Mouse (Mus musculus) limb, embryonic 10.5 days (tissue): ENCODE measurements around the gene D430041D05Rik. TPM values are rescaled to one million over a fixed set of nuclear protein-coding genes. Genes with fewer than 3 reads are reported as not detected.
A peak's percentile ranks its signal among the peaks of the same experiment; 100 is the strongest.

Experiments
- DNase-seq: peaks from one replicate; pipeline ENCODE4 v3.0.0-alpha.2; 2017; ENCODE audit warnings: low spot score
- H3K27ac ChIP-seq: fragments of 300-500 bp; sonication (generic); 2 replicates; pipeline ENCODE4 v1.5.1; 2016; ENCODE audit warnings: mild to moderate bottlenecking
- H3K27me3 ChIP-seq: fragments of 300-500 bp; sonication (generic); 2 replicates; pipeline ENCODE4 v1.6.1; 2016; ENCODE audit warnings: low read depth, mild to moderate bottlenecking; ENCODE audit not compliant: poor library complexity, severe bottlenecking
- H3K36me3 ChIP-seq: fragments of 300-500 bp; sonication (generic); 2 replicates; pipeline ENCODE4 v1.6.1; 2016; ENCODE audit warnings: mild to moderate bottlenecking, moderate library complexity
- H3K4me1 ChIP-seq: fragments of 300-500 bp; sonication (generic); 2 replicates; pipeline ENCODE4 v1.6.1; 2016
- H3K4me3 ChIP-seq: fragments of 300-500 bp; sonication (generic); 2 replicates; pipeline ENCODE4 v1.5.1; 2016; ENCODE audit warnings: mild to moderate bottlenecking, moderate library complexity
- H3K9me3 ChIP-seq: fragments of 300-500 bp; sonication (generic); replicated peaks from 2 replicates; pipeline ENCODE4 v1.6.1; 2016; ENCODE audit warnings: mild to moderate bottlenecking
- WGBS: fragments of 180-500 bp; shearing (Covaris S2); methylation state at CpG from one replicate; pipeline ENCODE4 v1.1.7; 2016; 5-methylcytosine and 5-hydroxymethylcytosine counted together
- polyA plus RNA-seq: library from polyadenylated mRNA; unstranded; fragments of >200 nt; fragmentation: Nextera tagmentation; extraction: Ambion mirVana; gene quantifications from 2 replicates; pipeline ENCODE4 v1.2.1, GENCODE M21; 2016

The D430041D05Rik gene
- polyA plus RNA-seq, 1 experiment from 2014 or later = 0.81 TPM

DNA sequence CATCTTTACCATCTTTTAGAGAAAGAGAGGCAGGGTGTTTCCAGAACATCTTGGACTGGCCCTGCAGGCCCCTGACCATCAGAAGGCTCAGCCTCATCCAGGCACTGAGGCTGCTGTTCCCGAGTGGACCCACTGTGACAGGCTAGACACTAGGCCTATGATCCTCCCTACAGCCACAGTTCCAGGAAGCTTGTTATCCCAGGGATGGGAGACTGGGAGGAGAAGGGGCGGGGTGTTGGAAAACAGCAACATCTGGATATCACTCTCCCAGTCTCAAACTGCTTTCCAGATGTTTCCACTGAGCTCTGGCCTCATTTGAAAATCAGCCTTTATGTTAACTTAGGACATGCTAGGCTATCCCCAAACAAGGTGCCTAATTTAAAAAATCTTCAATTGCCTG is 180.4 kb downstream of the D430041D05Rik start:
- Histone ChIP-seq H3K27ac (no peak overlapping the region), H3K27me3 (no peaks in the 10 kb centered on the region), H3K4me1 (peaks cover 6% of the 10 kb centered on the region), H3K4me3 (no peak overlapping the region), H3K36me3 (no peaks in the 10 kb centered on the region), H3K9me3 (no peaks in the 10 kb centered on the region)
- DNase-seq = no peak
- WGBS = 45% methylated on average over 2 of the region's 2 CpGs

- no peak for DNase-seq
- no peaks in the 10 kb centered on the region for H3K36me3 ChIP-seq
- WGBS = 91% methylated on average over 4 of the region's 4 CpGs
Measured at GRCm38 (mm10) chr2:104226057-104226456, 184.8 kb downstream of the D430041D05Rik start.

DNA sequence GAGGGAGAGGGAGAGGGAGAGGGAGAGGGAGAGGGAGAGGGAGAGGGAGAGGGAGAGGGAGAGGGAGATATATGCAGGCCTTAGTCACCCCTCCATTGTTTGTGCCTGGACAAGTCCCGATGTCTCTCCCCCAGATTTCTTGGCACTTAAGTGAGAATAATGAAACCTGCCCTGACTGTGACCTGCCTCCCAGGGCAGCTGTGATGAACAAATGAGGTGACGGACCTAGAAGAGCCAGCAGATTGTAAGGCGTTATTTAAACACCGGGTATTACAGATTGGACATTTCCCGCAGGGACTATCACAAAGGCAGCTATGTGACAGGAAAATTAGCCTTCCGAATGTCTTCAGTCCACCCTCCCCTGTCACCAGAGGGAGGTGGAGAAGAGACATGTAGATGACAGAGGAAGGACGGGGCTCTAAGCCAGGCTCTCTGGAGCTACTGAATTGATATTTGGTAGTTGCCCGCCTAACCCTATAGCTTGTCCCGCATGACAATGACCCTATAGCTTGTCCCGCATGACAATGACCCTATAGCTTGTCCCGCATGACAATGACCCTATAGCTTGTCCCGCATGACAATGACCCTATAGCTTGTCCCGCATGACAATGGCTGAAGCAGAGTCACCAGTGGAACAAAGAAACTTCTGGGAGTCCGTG is 191.0 kb downstream of the D430041D05Rik start:
- Histone ChIP-seq H3K36me3 (no peaks in the 10 kb centered on the region), H3K27ac (no peak overlapping the region), H3K27me3 (no peaks in the 10 kb centered on the region), H3K9me3 (no peaks in the 10 kb centered on the region), H3K4me3 (no peak overlapping the region), H3K4me1 (peaks cover 29% of the 10 kb centered on the region)
- WGBS = 79% methylated on average over 14 of the region's 14 CpGs
- no peak for DNase-seq

More at GRCm38 (mm10) chr2:104226057-104226456, 184.8 kb downstream of the D430041D05Rik start:
- Histone ChIP-seq H3K4me1 (peaks cover 6% of the 10 kb centered on the region), H3K9me3 (no peaks in the 10 kb centered on the region), H3K4me3 (no peak overlapping the region), H3K27ac (no peak overlapping the region), H3K27me3 (no peaks in the 10 kb centered on the region)

- 71% methylated on average over 9 of the region's 9 CpGs for WGBS
- H3K9me3 ChIP-seq = no peaks in the 10 kb centered on the region
- H3K36me3 ChIP-seq = no peaks in the 10 kb centered on the region
- H3K27me3 ChIP-seq = no peaks in the 10 kb centered on the region
- no peak overlapping the region for H3K27ac ChIP-seq
- H3K4me3 ChIP-seq = no peak overlapping the region
- no peak for DNase-seq
- peaks cover 29% of the 10 kb centered on the region for H3K4me1 ChIP-seq
Measured at GRCm38 (mm10) chr2:104218588-104219065, 192.2 kb downstream of the D430041D05Rik start.

DNA sequence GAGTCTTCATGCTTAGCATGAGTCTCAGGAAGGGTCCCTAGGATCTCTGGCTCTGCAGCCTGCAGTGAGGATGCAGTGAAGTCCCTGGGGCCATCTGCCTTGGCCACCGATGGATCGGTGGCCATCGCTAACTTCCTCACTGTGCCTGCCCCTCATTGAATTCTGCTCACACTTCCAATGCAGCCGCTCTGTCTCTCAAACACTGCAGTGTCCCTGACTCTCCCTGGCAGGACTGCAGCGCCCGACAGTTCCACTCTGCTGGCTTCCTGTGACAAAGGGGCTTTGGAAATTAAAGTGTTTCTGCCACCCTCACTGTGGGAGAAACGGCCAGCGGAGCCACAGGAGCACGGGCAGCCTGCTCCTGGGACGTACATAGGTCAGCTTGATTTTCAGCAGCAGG is 192.7 kb downstream of the D430041D05Rik start:
- Histone ChIP-seq H3K4me1 (peaks cover 29% of the 10 kb centered on the region), H3K36me3 (no peaks in the 10 kb centered on the region), H3K27me3 (no peaks in the 10 kb centered on the region), H3K9me3 (no peaks in the 10 kb centered on the region), H3K27ac (peak overlapping the region; percentile 26), H3K4me3 (no peak overlapping the region)
- no peak for DNase-seq
- WGBS = 77% methylated on average over 10 of the region's 10 CpGs

GRCm38 (mm10) chr2:104209408-104209807 is 201.4 kb downstream of the D430041D05Rik start:
- Histone ChIP-seq H3K4me1 (peaks cover 6% of the 10 kb centered on the region; the same call in 1 of the 2 replicates), H3K27me3 (no peaks in the 10 kb centered on the region), H3K9me3 (no peaks in the 10 kb centered on the region), H3K4me3 (no peak overlapping the region), H3K36me3 (no peaks in the 10 kb centered on the region), H3K27ac (no peak overlapping the region)
- 75% methylated on average over 2 of the region's 2 CpGs for WGBS
- DNase-seq = no peak

DNA sequence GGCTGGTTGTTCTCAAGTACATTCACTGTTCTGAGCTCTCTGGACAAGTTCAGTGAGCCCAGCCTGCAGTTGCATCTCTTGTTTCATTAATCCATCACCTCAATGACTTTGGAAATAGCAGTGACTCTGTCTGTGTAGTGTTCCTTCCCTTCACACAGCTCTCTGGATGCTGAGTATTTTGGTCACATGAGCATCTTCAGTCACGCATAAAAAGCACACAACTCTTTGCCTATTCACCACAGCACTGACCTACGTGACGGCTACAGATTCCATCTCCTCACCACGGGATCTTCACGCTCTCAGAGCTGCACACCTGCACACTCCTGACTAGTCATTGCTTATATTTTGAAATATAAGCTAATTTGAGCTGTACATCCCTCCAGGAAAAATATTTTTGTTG is 202.4 kb downstream of the D430041D05Rik start:
- H3K27ac ChIP-seq = no peak overlapping the region
- 88% methylated on average over 5 of the region's 5 CpGs for WGBS
- H3K4me1 ChIP-seq = peaks cover 6% of the 10 kb centered on the region; the same call in 1 of the 2 replicates

DNA sequence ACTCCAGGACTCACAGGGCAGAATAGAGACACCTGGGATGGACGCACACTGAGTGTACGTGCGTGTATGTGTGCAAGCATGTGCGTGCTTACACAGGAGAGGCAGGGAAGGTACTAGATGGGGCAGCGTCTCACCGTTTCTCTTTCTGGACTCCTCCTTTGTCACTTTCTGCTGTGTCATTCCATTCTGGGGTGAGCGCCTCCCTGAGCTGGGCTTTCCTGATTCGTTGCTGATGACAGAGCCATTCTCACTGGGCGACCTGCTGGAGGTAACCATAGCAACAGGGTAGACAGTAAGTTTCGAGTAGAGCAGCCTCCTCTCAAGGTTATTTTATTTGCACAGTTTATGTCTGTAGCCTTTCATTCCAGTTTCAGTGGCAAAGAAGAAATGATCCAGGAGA is 202.9 kb downstream of the D430041D05Rik start:
- no peak for DNase-seq
- H3K27me3 ChIP-seq = no peaks in the 10 kb centered on the region

More for the DNA sequence above, 202.4 kb downstream of the D430041D05Rik start:
- Histone ChIP-seq H3K27me3 (no peaks in the 10 kb centered on the region), H3K4me3 (no peak overlapping the region), H3K36me3 (no peaks in the 10 kb centered on the region), H3K9me3 (no peaks in the 10 kb centered on the region)
- DNase-seq = no peak

GRCm38 (mm10) chr2:104205623-104206022 is 205.2 kb downstream of the D430041D05Rik start:
- peaks cover 14% of the 10 kb centered on the region for H3K4me1 ChIP-seq
- DNase-seq = no peak
- H3K9me3 ChIP-seq = no peaks in the 10 kb centered on the region
- no peaks in the 10 kb centered on the region for H3K36me3 ChIP-seq
- no peaks in the 10 kb centered on the region for H3K27me3 ChIP-seq
- H3K27ac ChIP-seq = no peak overlapping the region
- H3K4me3 ChIP-seq = no peak overlapping the region
- WGBS = 69% methylated on average over 8 of the region's 8 CpGs

More for the DNA sequence above, 202.9 kb downstream of the D430041D05Rik start:
- H3K27ac ChIP-seq = no peak overlapping the region
- H3K4me3 ChIP-seq = no peak overlapping the region
- no peaks in the 10 kb centered on the region for H3K9me3 ChIP-seq
- H3K36me3 ChIP-seq = no peaks in the 10 kb centered on the region
- peaks cover 8% of the 10 kb centered on the region; the same call in 1 of the 2 replicates for H3K4me1 ChIP-seq
- WGBS = 42% methylated on average over 10 of the region's 10 CpGs

- Histone ChIP-seq H3K9me3 (no peaks in the 10 kb centered on the region), H3K27ac (no peak overlapping the region), H3K27me3 (no peaks in the 10 kb centered on the region), H3K4me1 (peaks cover 19% of the 10 kb centered on the region), H3K36me3 (no peaks in the 10 kb centered on the region), H3K4me3 (no peak overlapping the region)
- no peak for DNase-seq
- WGBS = 48% methylated on average over 3 of the region's 3 CpGs
Measured at GRCm38 (mm10) chr2:104200211-104200610, 210.6 kb downstream of the D430041D05Rik start.

GRCm38 (mm10) chr2:104198186-104198585 is 212.6 kb downstream of the D430041D05Rik start:
- Histone ChIP-seq H3K4me1 (peaks cover 19% of the 10 kb centered on the region), H3K27me3 (no peaks in the 10 kb centered on the region), H3K9me3 (no peaks in the 10 kb centered on the region), H3K36me3 (no peaks in the 10 kb centered on the region), H3K27ac (no peak overlapping the region), H3K4me3 (no peak overlapping the region)
- DNase-seq = no peak
- WGBS = 80% methylated on average over 6 of the region's 6 CpGs

DNA sequence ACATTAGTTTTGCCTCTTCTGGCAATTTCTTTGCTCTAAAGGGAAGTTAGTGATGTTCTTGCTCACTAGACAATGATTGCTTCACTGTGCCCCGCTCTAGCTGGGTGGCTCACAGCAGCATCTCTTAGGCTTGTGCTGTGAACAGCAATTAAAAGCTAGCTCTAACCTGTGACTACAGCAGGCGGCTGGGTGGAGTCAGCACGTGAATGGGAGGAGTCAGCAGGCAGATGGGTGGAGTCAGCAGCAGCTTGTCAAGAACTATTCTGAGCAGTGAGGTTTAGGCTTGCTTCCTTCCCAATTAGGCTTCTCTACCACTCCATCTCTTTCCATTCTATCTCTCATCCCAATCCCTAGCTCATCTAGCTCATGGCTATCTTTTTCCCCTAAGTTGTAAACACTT is 213.5 kb downstream of the D430041D05Rik start:
- no peaks in the 10 kb centered on the region for H3K9me3 ChIP-seq
- no peak overlapping the region for H3K4me3 ChIP-seq
- no peak overlapping the region for H3K27ac ChIP-seq
- H3K36me3 ChIP-seq = no peaks in the 10 kb centered on the region
- H3K4me1 ChIP-seq = peaks cover 13% of the 10 kb centered on the region
- no peak for DNase-seq
- no peaks in the 10 kb centered on the region for H3K27me3 ChIP-seq
- WGBS = 34% methylated on average over 3 of the region's 3 CpGs

GRCm38 (mm10) chr2:104192401-104193141 is 218.2 kb downstream of the D430041D05Rik start:
- 0 out of 2 replicates have a peak, but pooled peaks cover 3% of the 10 kb centered on the region for H3K4me1 ChIP-seq
- no peak for DNase-seq
- WGBS = 95% methylated on average over 18 of the region's 18 CpGs
- H3K36me3 ChIP-seq = no peaks in the 10 kb centered on the region
- H3K9me3 ChIP-seq = no peaks in the 10 kb centered on the region
- no peaks in the 10 kb centered on the region for H3K27me3 ChIP-seq
- H3K4me3 ChIP-seq = no peak overlapping the region
- no peak overlapping the region for H3K27ac ChIP-seq
